Mouse (Mus musculus) cerebral cortex, adult 2 months (tissue): Measurements from ENCODE around the gene Pou3f1.

ENCODE experiments used
- WGBS: fragments of 180-500 bp; shearing (Covaris S2); methylation state at CpG from one replicate; pipeline ENCODE4 v1.1.7; 2018; 5-methylcytosine and 5-hydroxymethylcytosine counted together

Pou3f1 gene

DNA sequence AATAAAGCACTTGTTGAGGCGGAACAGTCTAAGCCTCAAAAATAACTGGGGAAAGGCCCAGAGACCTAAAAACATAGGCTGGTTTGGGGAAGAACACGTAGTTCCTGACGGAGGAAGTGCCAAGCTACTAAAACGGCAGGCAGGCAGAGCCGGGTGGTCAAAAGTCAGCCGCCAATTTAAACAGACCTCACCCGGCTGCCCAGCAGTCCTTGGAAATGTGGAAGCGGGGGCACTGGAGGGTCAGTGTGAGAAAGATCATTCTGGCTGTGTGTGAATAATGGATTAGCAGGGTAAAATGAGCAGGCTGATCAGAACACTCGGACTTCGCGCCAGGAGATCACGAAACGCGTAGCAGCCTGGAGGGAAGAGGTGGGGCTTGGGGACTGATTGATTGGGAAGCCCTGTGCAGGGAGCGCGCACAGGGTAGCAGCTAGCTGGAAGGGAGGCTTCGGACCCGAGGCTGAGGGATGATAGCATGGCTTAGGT is 53.4 kb downstream of the Pou3f1 start:
- WGBS: 20% methylated on average over 18 of the region's 18 CpGs
